Mouse (Mus musculus) large intestine, adult 2 months (tissue): ENCODE results near the gene Mc3r. TPM values are rescaled to one million over a fixed set of nuclear protein-coding genes. Genes with fewer than 3 reads are reported as not detected.

Source experiments
- DNase-seq: peaks from one replicate; pipeline ENCODE4 v3.0.0-alpha.2; 2012; ENCODE audit warnings: low read depth, low spot score
- WGBS: fragments of 180-500 bp; shearing (Covaris S2); methylation state at CpG from one replicate; pipeline ENCODE4 v1.1.7; 2018; 5-methylcytosine and 5-hydroxymethylcytosine counted together
- polyA plus RNA-seq: library from polyadenylated mRNA; depleted of rRNA; stranded (reverse); fragments of >200 nt; gene quantifications from 2 replicates; pipeline ENCODE4 v1.2.3, GENCODE M21; 2012; rRNA removed

Mc3r gene
- not detected in 2 replicates for polyA plus RNA-seq

DNA sequence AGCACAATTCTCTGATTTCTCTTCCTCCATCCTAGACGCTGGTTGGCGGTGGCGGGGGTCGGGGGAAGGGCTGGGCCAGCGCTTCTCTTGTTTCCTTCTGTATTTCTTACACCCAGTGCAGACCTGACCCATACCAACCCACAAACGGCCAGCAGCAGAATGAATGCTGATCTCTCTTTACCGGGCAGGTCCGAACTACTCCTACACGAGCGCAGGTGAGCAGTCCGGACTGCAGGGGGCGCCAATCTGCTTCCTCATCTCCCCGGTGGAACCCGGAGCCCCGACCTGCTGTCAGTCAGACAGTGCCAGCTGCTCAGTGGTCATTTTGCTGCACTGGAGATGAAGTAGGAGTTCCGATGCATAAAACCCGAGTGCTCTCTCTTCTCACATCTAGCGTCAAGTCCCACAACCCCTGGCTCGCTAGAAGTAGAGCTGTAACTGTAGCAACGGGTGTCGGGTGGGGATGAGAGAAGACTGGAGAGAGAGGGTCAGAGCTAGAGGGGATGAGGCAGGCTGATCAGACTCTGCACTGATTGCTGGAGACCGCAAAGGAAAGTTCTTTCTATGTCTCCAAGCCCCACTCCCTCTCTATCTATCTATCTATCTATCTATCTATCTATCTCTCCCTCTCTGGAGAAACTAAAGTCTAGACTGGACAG lies at the start of gene Mc3r:
Gene Mc3r, plus strand, starts transcription at position 387 of the 659 bp plus-strand sequence.
- DNase-seq: no peak
- WGBS: 13% methylated on average over 22 of the region's 22 CpGs

DNA sequence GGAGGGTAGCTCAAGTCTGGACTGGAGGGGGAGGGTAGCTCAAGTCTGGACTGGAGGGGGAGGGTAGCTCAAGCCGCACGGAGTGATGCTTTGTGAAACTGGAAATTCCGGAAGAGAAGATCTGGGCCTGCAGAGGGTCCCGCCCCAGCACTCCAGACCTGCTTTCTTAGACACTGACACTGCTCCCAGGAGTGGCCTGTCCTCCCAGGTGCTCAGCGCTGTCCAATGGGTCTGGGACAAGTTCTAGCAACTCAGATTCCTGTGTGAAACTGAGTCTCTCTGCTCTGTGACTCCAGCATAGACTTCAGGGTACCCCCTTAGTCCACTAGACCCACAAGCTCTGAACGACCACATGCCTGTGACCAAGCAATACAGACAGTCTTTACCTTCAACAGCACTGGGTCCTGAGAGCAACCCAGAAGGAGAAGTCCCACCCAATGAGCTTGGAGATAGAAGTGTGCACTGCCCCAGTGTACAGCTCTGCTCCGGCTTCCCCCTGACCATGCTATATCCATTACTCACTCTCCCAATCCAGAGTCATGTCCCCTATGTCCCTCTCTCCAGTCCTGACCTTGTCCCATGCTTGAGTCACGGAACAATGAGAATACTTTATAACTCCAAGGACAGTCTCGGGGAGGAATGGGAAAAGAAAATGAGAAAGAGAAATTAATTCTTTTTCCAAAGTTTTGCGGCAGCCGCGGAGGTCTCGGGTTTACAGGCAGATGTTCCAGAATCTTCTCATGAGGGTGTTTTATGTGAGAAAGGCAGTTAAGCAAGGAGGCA lies 46.1 kb upstream of the Mc3r start:
- 76% methylated on average over 13 of the region's 13 CpGs for WGBS
- DNase-seq: no peak

DNA sequence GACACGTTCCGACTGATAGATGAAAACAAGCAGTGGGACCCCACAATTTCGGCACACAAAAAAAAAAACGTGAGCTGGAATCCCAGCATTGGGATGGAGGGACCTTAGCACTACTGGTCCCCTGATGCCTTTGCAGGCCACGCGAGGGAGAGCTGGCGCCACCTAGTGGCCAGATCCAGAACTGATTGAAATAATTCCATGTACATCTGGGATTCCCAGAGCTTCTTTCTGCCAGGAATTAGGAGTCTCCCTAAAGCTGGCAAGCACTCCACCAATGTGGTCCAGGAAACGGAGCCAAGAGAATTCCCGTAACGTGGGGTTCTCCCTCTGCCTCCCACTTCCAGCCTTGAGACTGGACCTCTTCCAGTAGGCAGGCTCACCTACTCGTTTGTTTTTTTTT lies 41.3 kb upstream of the Mc3r start:
- DNase-seq: peak; percentile 13
- 6% methylated on average over 11 of the region's 11 CpGs for WGBS

DNA sequence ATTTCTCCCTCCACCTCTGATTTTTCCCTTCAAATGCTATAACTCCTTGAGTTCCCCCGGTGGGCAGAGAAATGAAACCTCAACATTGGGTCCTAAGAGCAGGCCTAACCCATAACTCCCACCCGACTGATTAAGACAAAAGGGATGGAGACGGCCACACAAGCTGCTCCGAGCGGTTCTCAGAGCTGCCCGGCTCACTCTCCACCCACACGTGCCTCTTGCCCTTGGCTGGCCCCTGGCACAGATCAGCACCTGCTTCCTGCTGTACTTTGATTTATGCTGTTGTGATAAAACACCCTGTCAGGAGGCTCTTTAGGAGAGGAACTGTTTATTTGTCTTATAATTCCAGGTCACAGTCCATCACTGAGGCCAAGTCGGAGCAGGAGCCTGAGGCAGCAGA lies 34.8 kb upstream of the Mc3r start:
- DNase-seq: no peak
- 48% methylated on average over 8 of the region's 8 CpGs for WGBS

DNA sequence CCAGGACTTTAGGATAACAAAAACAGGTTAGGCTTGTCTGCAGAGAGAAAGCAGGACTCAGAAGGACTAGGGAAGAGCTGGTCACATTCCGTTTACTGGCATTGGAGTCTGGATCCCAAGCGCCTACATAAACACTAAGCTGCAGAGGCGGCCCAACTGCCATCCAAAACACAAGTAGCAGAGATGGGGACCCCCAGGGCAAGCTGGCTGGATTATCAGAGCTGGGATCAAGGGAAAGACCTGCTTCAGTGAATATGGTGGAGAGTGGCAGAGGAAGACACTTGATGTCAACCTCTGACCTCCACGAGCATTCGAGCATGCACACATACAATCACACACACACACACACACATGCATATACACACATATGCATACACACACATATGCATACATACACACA lies 34.0 kb upstream of the Mc3r start:
- no peak for DNase-seq
- 89% methylated on average over 5 of the region's 5 CpGs for WGBS

DNA sequence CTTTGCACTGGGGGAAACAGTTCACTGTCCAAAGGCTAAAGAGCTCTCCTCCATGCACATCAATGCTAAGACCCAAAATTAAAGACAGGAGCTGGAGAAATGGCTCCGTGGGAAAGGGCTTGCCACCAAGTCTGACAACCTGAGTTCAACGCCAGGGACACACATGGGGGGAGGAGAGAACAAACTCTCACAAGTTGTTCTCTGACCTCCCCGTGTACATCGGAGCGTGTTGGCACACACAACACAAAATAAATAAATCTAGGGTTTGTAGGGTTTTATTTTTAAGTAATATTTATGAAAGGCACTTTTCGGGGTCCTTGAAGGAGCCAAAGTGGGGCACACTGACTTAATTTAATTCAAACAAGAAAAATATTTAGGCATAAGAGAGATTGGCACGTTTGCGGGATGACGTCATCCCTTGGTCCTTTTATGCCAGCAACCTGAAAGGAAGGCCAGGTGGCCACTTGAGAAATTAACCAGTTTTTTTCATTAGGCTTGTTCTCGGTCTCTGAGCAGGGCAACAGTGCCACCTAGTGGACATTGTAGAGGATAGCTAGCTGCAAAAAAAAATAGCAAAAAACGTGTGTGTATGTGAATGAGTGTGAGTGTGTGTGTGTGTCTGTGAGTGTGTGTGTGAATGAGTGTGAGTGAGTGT lies 32.7 kb upstream of the Mc3r start:
- peak; percentile 44 for DNase-seq
- WGBS: 29% methylated on average over 11 of the region's 11 CpGs

DNA sequence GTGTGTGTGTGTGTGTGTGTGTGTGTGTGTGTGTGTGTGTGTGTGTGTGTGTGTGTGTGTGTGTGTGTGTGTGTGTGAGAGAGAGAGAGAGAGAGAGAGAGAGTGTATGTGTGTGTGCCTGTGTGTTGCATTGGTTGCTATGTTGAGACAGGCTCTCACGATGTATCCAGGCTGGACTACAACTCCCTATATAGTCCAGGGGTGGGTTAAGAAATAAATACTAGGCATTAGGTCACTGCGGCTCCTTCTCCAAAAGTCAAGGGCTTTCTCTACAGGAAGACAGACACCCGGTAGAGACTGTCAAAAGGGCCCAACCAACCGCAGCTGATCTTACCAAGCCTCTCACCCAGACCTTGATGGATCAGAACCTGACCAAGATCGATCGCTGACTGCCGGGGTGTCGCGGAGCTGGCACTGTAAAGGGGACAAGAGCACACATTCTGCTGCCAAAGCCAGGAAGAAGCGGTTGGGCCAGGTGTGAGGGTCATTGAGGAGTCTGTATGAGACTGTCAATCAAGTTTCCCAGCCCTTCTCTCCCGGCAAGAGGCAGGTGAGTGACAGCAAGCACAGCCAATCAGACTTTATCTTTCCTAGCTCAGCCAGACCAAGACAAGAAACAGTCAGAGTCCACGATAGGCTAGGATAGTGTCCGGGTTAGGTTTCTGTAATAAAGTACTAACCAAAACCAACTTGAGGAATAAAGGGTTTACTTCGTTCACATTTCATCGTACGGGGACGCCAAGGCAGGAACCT lies 32.0 kb upstream of the Mc3r start:
- 56% methylated on average over 17 of the region's 17 CpGs for WGBS
- DNase-seq: no peak

DNA sequence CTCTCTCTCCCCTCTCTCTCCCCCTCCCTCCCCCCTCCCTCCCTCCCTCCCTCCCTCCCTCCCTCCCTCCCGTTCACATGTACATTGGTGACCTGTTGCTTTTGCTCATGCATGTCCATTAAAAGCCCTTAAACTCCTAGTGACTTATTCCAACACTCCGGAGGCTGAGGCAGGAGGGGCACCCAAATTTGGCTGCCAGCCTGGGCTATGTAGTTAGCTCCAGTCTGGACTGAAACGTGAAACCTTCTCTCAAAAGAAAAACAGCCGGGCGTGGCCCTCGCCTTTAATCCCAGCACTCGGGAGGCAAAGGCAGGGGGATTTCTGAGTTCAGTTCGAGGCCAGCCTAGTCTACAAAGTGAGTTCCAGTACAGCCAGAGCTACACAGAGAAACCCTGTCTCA lies 30.4 kb upstream of the Mc3r start:
- whole genome bisulfite sequencing: 36% methylated on average over 7 of the region's 8 CpGs
- no peak for DNase-seq

DNA sequence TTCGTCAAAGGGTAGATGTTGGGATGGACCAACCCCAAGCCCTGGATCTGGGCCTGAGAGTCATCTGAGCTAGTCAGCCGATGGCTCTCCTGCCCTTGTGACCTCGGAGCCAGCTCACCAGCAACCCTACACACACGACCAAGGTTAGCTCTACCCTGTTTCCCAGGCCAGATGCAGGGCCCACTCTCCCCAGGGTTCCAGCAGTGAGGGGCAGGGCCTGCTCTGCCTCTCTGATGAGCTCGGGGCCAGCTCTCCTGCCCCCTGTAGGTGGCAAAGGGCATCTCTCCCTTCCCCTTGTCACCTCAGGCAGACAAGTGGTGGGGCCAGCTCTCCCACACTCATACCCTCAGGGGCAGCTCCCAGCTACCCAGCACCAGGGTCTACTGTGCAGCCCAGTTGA lies 29.1 kb upstream of the Mc3r start:
- no peak for DNase-seq
- WGBS: 62% methylated on average over 5 of the region's 5 CpGs

DNA sequence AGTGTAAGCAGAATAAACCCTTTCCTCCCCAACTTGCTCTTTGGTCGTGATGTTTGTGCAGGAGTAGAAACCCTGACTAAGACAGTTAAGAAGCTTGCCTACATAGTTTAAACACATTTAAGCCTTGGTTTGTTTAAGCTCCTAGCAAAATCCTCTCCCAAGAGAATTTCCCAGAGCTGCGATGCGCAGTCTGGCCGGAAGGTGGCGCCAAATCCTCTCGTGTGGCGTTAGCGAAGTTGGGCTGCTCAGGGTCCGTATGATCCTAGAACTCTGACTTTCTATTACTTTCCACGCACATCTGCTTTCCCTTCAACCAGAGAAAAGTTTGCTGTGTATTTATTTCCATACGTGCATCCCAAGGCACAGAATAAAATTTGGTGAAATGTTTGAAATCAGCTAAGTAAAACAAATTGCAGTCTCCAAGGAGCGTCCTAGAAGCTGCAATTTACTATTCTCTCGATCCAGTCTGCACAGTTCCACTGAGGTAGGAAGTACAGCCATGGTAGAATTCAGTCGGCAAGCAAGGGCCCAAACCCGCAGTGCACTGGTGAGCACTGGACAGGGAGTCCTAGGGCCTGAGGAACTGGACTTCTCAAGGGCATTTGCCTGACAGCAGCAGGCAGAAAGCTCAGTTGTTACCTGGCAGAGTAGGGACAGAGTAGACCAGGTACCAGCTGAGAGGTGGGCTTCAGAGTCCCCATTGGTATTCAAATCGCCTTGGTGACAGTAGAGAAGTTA lies 26.5 kb upstream of the Mc3r start:
- peak; percentile 16 for DNase-seq
- 12% methylated on average over 16 of the region's 16 CpGs for WGBS

DNA sequence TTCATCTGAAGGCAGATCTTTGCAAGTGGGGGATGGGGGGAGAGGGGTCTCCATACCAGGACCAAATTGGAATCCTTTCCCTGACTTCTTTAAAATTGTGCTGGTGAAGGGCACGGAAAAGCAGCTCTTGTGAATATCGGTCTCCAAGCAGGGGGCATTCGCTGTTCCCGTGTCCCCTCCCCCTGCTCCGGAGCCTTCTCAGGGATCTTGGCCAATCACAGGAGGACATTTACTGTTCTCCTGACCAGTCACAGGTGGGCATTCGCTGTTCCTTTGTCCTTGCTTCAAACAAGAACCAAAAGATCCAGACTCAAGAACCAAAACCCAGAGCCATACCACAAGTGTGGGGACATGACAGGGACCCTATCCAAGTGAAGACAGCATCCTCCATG lies 25.9 kb upstream of the Mc3r start:
- DNase-seq: no peak

DNA sequence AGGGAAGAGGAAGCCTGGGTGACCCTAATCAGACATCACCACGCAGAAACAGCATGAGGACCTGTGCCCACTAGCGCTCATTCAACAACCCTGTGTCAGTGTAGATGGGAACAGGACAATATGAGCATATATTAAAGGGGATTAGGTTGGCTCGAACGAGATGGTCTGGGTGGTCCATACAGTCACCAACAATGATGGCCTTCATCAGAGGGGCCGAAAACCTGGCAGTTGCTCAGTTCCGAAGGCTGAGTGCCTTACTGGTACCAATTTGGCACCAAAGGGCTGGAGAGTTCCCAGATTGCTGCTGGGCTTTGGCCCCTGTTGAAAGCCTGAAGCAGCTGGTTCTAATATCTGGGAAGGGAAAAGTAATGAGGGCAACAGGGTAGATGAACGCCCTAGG lies 25.4 kb upstream of the Mc3r start:
- WGBS: 81% methylated on average over 7 of the region's 7 CpGs
- no peak for DNase-seq

More for the DNA sequence above, 25.9 kb upstream of the Mc3r start:
- WGBS: 20% methylated on average over 6 of the region's 6 CpGs

DNA sequence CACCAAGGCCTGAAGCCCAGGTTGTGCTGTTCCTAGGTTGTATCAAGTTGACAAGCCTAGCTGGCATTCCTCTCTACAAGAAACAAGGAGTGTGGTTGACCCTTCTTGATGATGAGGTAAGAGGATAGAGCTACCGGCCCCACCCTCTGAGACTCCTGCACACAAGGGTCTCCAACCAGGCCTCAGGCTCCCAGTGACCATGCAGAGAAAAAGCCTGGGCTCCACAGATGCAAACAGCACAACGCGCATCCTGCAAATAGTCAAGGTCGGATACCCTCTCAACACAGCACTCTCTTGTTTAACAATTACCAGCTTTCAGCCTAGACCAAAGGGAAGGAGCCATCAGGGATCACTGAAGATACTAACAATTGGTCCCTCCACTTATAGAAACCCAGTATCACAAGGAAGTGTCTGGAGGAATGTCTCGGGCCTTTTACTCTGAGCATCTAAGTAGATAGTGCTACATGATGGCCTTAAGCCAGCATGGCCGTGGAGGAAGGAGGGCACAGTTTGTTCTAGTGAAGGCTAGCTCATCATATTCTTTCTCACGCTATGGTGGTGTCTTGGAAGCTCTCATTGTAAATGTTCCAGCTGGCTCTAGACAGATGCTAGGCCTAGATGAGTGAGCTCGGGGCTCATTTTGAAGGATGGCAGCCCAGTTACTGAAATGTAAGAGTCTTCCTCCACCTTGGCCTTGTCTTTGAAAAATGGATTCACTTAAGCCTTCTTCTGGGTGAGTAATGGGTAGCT lies 24.7 kb upstream of the Mc3r start:
- no peak for DNase-seq
- WGBS: 76% methylated on average over 8 of the region's 8 CpGs

DNA sequence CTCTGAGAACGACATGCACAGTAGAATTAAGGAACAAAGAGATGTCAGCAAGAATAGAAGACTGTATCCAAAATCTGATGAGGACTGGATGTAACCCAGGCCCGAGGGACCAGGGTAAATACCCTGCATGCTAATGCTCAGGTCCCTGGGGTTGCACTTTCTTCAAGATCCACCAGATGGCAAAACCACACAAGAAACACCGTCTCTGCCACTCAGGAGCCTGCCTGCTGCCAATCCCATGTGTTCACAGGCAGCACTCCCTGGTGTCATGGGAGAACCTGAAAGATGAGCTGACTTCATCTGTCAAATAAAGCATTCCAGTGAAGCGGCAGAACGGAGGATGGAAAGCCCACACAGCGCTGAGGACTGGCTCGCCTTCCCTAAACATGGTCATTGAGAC lies 21.3 kb upstream of the Mc3r start:
- DNase-seq: no peak
- 30% methylated on average over 7 of the region's 7 CpGs for WGBS

DNA sequence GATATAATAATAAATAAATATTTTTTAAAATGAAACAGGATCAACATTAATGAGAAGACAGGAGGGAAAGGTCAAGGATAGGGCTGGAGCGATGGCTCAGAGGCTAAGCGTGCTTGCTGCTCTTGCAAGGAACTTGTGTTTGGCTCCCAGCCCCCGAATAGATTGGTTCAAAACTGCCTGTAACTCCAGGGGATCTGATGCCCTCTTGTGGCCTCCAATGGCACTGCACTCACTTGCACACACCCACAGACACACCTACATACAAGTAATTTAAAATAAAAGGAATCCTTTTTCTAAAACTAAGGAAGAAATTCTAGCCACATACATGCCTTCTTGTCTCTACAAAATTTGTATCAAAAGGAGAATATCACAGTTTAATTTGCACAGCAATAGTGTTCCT lies 20.5 kb upstream of the Mc3r start:
- WGBS: 94% methylated on average over 3 of the region's 3 CpGs
- DNase-seq: no peak

DNA sequence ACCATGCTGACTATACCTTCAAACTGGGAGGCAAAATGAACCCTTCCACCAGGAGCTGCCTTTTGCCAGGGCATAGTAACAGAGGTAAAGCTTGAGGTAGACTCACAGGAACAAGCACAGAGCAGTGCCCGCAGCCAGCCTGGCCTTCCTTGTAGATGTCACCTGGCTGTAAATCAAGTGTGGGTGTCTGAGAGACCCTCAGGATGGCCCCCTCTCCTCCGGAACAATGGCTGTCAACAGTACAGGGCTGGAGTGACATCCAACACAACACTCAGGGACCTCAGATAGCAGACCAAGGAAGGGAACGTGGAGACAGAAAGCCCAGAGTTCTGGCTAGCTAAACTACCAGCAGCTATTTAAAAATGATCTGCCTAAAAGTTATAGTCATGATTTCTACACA lies 19.1 kb upstream of the Mc3r start:
- DNase-seq: no peak
- 36% methylated on average over 3 of the region's 3 CpGs for WGBS

DNA sequence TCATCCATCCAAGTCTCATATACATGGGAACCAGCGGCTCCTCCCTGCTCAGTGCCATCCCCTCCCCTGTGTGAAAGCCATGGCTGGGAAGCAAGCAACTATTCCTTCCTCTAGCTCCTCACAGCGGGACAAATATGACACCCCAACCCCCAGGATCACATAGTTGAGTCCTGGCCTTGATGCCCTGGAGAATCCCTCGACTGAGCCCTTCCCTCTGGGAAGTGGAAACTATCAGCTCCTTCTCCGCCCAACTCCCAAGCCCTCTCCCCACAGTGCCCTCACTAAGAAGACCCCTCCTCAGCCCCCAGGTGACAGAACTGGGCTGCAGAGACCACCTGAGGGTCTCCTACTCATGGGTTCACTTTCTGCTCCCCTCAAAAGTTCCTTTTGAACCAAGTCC lies 18.2 kb upstream of the Mc3r start:
- DNase-seq: no peak
- WGBS: 51% methylated on average over 4 of the region's 4 CpGs

DNA sequence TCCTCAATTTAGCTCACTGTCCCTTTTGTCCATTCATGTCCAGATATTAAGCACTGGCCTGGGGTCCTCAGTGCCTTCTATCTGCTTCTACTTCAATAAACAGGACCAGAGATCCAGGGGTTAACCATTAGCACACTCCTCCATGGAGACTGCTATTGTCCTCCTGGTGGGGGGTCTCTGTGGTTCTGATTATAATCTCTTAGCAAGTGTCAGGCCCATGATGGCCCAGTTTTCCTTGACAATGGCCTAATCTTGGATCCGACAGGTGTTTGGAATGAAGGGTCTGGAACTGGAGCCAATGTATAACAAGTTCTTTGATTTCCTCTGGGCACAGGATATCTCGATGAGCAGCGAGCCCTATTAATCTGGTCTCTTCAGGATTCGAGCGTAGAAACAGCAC lies 10.1 kb upstream of the Mc3r start:
- 83% methylated on average over 5 of the region's 5 CpGs for WGBS
- DNase-seq: no peak

DNA sequence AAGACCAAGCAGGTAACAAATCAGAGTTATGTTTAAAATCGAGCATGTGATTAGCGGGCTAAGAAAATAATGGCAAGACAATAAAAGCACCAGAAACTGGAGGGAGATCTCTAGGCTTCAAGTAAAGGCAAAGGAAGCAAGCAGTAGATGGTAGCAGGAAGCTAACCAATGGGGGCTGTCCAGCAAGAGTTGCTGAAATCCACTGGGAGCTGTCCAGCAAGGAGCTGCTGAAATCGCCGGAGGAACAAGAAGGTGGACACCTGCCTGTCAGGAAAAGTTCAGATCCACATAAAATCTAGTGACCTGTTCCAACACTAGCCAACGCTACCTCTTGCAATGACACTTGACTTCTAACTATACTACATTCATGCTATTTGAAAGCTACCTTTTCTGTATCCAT lies 7.3 kb upstream of the Mc3r start:
- no peak for DNase-seq
- 11% methylated on average over 5 of the region's 5 CpGs for WGBS
